Mouse (Mus musculus) limb, embryonic 14.5 days (tissue): Measurements from ENCODE around the gene Sorcs2. TPM values are rescaled to one million over a fixed set of nuclear protein-coding genes. Genes with fewer than 3 reads are reported as not detected.
A peak's percentile ranks its signal among the peaks of the same experiment; 100 is the strongest.

Experiments
- ATAC-seq: fragments of 200-750 bp; cut with Nextera tagmentation; 2 replicates; pipeline ENCODE4 v1.8.0; 2017; ENCODE audit warnings: low read depth, moderate number of reproducible peaks, moderate TSS enrichment; ENCODE audit not compliant: low FRiP score
- DNase-seq: peaks from one replicate; pipeline ENCODE4 v3.0.0-alpha.2; 2015; ENCODE audit warnings: low spot score
- H3K27ac ChIP-seq: fragments of 300-500 bp; sonication (generic); replicated peaks from 2 replicates; pipeline ENCODE4 v1.5.1; 2014; ENCODE audit warnings: low read depth, mild to moderate bottlenecking, low read length, moderate library complexity, mixed read lengths
- H3K27me3 ChIP-seq: fragments of 300-500 bp; sonication (generic); 2 replicates; pipeline ENCODE4 v1.6.1; 2014; ENCODE audit warnings: low read length, mixed read lengths; ENCODE audit not compliant: control insufficient read depth, insufficient read depth
- H3K36me3 ChIP-seq: fragments of 300-500 bp; sonication (generic); 2 replicates; pipeline ENCODE4 v1.6.1; 2014; ENCODE audit warnings: mild to moderate bottlenecking, low read length, moderate library complexity, mixed read lengths; ENCODE audit not compliant: control insufficient read depth, insufficient read depth
- H3K4me1 ChIP-seq: fragments of 300-500 bp; sonication (generic); 2 replicates; pipeline ENCODE4 v1.6.1; 2014; ENCODE audit warnings: antibody characterized with exemption, low read length, mixed read lengths; ENCODE audit not compliant: control insufficient read depth, insufficient read depth
- H3K4me2 ChIP-seq: fragments of 300-500 bp; sonication (generic); replicated peaks from 2 replicates; pipeline ENCODE4 v1.6.1; 2014; ENCODE audit warnings: low read depth, mild to moderate bottlenecking, low read length, moderate library complexity; ENCODE audit not compliant: severe bottlenecking
- H3K4me3 ChIP-seq: fragments of 300-500 bp; sonication (generic); replicated peaks from 2 replicates; pipeline ENCODE4 v1.5.1; 2014; ENCODE audit warnings: low read length
- H3K9ac ChIP-seq: fragments of 300-500 bp; sonication (generic); 2 replicates; pipeline ENCODE4 v1.6.1; 2014; ENCODE audit warnings: mild to moderate bottlenecking, low read depth, low read length, moderate library complexity; ENCODE audit not compliant: severe bottlenecking
- H3K9me3 ChIP-seq: fragments of 300-500 bp; sonication (generic); 2 replicates; pipeline ENCODE4 v1.6.1; 2016; ENCODE audit warnings: low read length; ENCODE audit not compliant: control insufficient read depth
- POLR2A ChIP-seq: fragments of 200-500 bp; IDR thresholded peaks from 2 replicates; pipeline ENCODE4 v1.8.0; 2012; ENCODE audit warnings: inconsistent platforms, mild to moderate bottlenecking, moderate library complexity, borderline replicate concordance; ENCODE audit not compliant: insufficient read depth, insufficient read length; ENCODE audit errors: extremely low read depth
- WGBS: fragments of 180-500 bp; shearing (Covaris S2); extraction: QIAGEN DNeasy Blood & Tissue Kit; methylation state at CpG from one replicate; pipeline ENCODE4 v1.1.7; 2014; 5-methylcytosine and 5-hydroxymethylcytosine counted together
- polyA plus RNA-seq, 2 experiments: library from polyadenylated mRNA; depleted of rRNA in 1 of 2; stranded (reverse) in 1 of 2; unstranded in 1 of 2; fragments of >200 nt; fragmentation: Nextera tagmentation in 1 of 2; extraction: Ambion mirVana in 1 of 2; gene quantifications; 2 replicates each; pipeline versions ENCODE4 v1.2.1 to v1.2.3; 2012 to 2014

Gene Sorcs2
- polyA plus RNA-seq, 2 experiments, result 25.4 to 34.4 TPM

DNA sequence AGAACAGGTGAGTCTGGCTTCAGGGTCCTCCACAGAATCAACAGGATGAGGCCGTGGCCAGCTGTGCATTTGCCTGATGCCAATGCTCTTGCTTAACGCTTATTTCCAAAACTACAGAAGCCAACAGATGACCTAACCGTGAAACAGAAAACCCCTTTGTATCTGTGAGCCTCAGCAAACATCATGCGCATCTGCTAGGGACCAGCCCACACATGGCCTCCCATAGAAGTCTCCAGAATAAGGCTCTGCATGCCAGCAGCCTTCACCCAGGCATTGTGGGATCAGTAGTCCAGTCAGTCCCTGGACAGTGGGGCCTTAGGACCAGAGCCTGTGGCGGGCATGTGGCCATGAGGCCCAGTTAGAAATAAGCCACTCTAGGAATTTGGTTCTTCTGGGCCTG lies 194.5 kb downstream of the Sorcs2 start:
- no peak overlapping the region for H3K9ac ChIP-seq
- no peak overlapping the region for H3K4me3 ChIP-seq
- H3K36me3 ChIP-seq, result no peaks in the 10 kb centered on the region
- H3K4me2 ChIP-seq, result no peak overlapping the region
- H3K27ac ChIP-seq, result no peak overlapping the region
- 83% methylated on average over 5 of the region's 5 CpGs for WGBS
- H3K9me3 ChIP-seq, result no peaks in the 10 kb centered on the region
- DNase-seq (no peak), ATAC-seq (no peak)
- H3K27me3 ChIP-seq, result no peaks in the 10 kb centered on the region
- H3K4me1 ChIP-seq, result no peaks in the 10 kb centered on the region
- no peak for TF ChIP-seq POLR2A

DNA sequence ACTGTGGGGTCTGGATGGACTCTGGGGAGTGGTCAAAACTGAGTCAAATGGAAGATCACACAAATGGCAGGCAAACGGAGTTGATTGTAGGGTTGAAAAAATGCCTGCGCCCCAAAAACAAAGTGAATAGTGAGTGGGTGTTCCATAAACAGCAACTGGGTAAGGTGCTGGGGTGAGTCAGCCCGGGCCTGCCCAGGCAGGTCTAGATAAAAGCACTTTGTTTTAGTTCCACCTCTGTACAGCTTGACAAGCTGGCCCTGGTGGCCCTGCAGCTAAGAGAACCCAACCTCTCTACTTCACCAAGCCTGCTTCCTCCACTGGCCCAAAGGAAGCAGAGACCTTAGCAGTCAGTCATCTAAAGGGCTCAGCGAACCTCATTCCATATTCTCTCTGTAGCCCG lies 195.2 kb downstream of the Sorcs2 start:
- Histone ChIP-seq H3K9me3 (no peaks in the 10 kb centered on the region), H3K27ac (no peak overlapping the region), H3K4me1 (no peaks in the 10 kb centered on the region), H3K4me3 (no peak overlapping the region), H3K4me2 (no peak overlapping the region), H3K9ac (no peak overlapping the region), H3K36me3 (no peaks in the 10 kb centered on the region), H3K27me3 (no peaks in the 10 kb centered on the region)
- DNase-seq (no peak), ATAC-seq (no peak)
- TF ChIP-seq POLR2A, result no peak
- 77% methylated on average over 5 of the region's 5 CpGs for WGBS

DNA sequence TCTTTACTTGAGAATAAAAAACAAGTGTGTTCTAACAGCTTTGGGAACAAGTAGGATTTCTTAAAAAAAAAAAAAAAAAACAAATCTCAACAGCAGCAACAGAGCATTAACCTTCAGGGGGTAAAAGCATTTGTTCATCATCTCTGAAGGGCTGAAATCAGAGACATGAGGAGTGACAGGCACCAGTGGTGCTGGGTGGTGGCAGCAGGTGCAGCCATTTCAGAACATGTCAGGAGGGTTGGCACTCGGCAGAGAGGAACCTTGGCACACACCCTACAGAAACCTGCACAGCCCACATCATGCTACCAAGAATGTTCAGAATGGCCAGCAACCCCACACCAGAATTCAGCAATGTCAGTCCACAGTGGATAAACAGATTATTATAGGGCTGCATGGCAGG lies 198.4 kb downstream of the Sorcs2 start:
- ATAC-seq (no peak), DNase-seq (no peak)
- 74% methylated on average over 1 of the region's 1 CpGs for WGBS
- no peaks in the 10 kb centered on the region for H3K27me3 ChIP-seq
- TF ChIP-seq POLR2A, result no peak
- H3K4me2 ChIP-seq, result no peak overlapping the region
- H3K4me1 ChIP-seq, result no peaks in the 10 kb centered on the region
- no peaks in the 10 kb centered on the region for H3K36me3 ChIP-seq
- no peak overlapping the region for H3K27ac ChIP-seq
- H3K9me3 ChIP-seq, result no peaks in the 10 kb centered on the region
- H3K9ac ChIP-seq, result no peak overlapping the region
- no peak overlapping the region for H3K4me3 ChIP-seq

DNA sequence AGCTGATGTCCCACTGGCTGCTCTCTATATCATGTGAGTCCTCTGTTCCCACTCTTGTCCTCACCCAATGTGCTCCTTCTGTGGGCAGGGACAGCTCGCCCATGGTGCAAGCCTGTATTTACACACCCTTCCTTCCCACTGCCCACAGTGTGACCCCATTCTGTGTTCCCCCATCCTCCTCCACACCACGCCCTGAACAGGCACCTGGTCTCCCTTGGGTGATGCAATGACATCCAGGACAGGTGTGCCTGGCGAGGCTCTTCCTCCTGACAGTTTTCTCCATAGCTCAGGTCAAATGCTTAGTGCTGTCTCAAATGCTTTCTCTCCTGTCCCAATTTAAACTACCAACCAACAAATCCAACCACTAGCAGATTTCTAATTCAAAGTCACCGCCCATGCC lies 202.5 kb downstream of the Sorcs2 start:
- Histone ChIP-seq H3K4me2 (no peak overlapping the region), H3K27me3 (no peaks in the 10 kb centered on the region), H3K27ac (no peak overlapping the region), H3K4me1 (no peaks in the 10 kb centered on the region), H3K9ac (no peak overlapping the region), H3K4me3 (no peak overlapping the region), H3K9me3 (no peaks in the 10 kb centered on the region), H3K36me3 (no peaks in the 10 kb centered on the region)
- WGBS, result 83% methylated on average over 4 of the region's 4 CpGs
- DNase-seq (no peak), ATAC-seq (no peak)
- TF ChIP-seq POLR2A, result no peak

DNA sequence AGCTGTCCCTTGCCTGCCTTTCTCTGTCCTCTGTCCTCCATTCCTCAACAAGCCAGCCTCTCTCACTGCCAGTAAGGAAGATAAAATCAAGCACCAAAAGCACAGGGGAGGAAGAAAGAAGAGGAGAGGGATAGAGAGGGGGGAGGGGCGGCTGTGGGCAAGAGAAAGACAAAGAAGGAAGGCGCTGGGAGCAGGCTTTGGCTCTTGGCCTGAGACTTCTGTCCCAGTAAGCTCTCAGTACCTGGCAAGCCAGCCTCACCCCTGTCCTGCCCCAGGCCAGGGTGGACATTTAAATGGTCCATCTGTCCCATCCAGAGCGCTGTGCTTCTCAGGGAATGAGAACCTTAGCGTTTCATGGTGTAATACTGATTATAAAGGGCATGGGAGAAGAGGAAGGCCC lies 203.3 kb downstream of the Sorcs2 start:
- no peak overlapping the region for H3K4me3 ChIP-seq
- H3K9ac ChIP-seq, result no peak overlapping the region
- H3K27me3 ChIP-seq, result no peaks in the 10 kb centered on the region
- H3K4me2 ChIP-seq, result no peak overlapping the region
- DNase-seq, result no peak
- H3K27ac ChIP-seq, result no peak overlapping the region
- TF ChIP-seq POLR2A, result no peak
- H3K36me3 ChIP-seq, result no peaks in the 10 kb centered on the region
- no peaks in the 10 kb centered on the region for H3K4me1 ChIP-seq
- H3K9me3 ChIP-seq, result no peaks in the 10 kb centered on the region
- no peak for ATAC-seq
- 74% methylated on average over 4 of the region's 4 CpGs for WGBS

DNA sequence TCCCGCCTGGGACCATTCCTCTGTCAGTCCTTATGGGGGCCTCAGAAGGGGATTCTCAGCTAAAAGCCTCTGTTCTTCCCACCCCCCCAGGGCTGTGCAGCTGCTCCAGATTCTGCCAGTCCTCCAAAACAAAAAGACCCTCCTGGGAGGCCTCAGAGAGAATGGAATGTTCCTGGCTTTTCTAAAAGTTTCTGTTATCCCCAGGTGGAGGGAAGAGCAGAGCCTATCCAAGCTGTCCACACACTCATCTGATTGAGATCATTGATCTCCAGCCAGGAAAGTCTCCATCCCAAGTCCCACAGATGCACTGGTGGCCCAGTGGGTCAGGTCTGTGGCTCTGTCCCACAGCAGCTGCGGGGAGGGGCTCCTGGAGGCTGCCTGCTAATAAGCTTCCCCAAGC lies 205.3 kb downstream of the Sorcs2 start:
- no peak for TF ChIP-seq POLR2A
- Histone ChIP-seq H3K4me2 (no peak overlapping the region), H3K27me3 (no peaks in the 10 kb centered on the region), H3K9me3 (no peaks in the 10 kb centered on the region), H3K9ac (no peak overlapping the region; the same call in 1 of the 2 replicates), H3K4me3 (no peak overlapping the region), H3K36me3 (no peaks in the 10 kb centered on the region), H3K4me1 (no peaks in the 10 kb centered on the region), H3K27ac (no peak overlapping the region)
- WGBS, result 72% methylated on average over 2 of the region's 2 CpGs
- ATAC-seq (0 out of 2 replicates have a peak, but pooled peaks have one; percentile 28), DNase-seq (peak; percentile 37)
